Mouse (Mus musculus): ENCODE data around the gene Lpin1. TPM values are rescaled to one million over a fixed set of nuclear protein-coding genes. Genes with fewer than 3 reads are reported as not detected.

Gene Lpin1
- polyA plus RNA-seq, 1 experiment = 15.7 TPM

DNA sequence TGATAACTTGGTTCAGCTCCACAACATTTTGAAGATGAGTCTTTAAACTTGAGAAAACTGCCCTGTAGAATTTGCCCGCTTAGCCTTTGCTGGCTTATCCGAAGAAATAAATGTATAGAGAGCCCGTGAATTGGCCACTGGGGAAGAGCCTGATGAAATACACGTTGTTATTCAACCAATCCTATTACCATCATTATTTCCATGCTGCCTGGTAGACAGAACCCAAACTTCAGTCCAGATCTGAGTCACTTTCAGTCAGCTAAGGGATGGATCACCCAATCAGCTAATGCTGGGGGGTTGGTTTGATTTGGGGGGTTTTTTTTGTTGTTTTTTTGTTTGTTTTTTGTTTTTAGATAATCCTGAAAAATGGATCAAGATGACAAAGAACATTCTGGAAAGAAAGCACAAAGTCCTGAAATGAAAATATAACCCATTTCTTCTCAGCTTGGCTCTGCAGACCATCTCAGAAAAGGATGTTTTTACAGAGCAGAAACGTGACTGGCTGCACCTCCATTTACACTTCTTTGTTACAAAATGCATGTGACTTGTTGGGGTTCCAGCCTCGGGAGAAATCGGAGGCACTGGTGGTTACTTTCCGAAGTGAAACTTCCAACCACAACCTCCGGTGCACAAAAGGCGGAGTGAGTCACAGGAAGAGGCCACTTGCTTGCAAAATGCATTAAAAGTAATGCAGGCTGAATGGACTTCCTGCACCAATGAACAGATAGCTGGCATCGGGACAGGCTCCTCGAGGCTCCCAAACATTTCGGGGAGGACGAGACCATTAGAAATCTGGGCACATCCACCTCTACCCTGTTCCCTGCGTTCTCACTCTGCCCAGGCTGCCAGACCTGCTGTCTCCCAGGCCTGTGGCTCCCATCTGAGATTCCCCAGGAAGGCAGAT is 78.6 kb downstream of the Lpin1 start:
- no peak for TF ChIP-seq GATA1 (IDR thresholded peaks at IDR 0.05; ENCODE audit: low read length)

DNA sequence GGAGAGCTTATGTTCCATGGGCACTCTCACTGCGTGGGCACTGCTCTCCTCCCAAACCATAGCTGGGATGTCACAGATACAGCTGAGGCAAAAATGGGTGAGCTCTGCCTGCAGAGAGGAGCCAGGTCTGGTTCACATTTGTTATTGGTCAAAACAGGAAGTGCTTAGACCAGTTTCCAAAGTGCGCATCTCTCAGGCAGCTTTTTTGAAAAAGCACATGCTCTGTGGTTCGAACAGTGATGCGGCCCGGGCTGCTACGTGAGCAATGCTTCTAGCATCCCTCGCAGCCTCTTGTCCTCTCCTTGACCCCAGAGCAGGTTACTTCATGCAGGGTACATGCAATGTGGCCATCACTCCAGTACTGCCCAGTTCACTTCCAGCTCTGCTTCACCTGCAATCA is 82.1 kb downstream of the Lpin1 start:
- TF ChIP-seq GATA1 (IDR thresholded peaks at IDR 0.05; ENCODE audit: low read length) = no peak

DNA sequence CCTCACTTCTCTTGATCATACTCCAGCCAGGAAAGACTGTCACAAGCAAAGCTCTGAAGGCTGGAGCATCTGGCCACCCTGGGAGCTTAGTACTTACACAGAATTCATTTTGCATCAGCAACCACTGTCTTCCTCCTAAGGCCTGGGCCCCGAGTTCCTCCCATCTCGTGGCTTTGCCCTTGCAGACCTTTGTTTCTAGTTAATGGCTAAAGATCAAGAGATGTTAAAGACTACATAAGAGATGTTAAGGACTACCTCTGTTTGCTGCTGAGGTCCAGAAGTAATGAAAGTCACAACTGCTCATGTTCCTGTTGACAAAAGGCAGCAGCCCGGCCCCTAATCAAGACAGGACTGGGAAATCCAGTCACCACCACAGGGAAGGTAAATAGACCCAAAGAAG is 82.8 kb downstream of the Lpin1 start:
- TF ChIP-seq GATA1 (IDR thresholded peaks at IDR 0.05; ENCODE audit: low read length) = no peak

DNA sequence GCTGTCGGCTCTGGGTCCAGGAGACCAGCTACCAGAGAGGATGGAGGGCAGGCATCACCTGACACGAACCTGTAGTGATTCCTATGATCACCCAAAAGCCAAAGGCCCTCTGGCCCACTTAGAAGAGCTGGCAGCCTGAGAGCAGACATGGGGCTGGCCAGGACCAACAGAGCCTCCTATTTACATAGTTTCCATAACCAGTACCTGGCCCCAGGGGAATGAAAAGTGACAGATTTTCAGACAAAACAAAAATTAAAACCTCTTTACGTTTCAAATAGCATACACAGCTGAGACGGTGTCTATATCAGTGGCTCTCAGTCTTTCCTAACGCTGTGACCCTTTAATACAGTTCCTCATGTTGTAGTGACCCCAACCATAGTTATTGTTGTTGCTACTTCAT is 83.9 kb downstream of the Lpin1 start:
- no peak for TF ChIP-seq GATA1 (IDR thresholded peaks at IDR 0.05; ENCODE audit: low read length)

DNA sequence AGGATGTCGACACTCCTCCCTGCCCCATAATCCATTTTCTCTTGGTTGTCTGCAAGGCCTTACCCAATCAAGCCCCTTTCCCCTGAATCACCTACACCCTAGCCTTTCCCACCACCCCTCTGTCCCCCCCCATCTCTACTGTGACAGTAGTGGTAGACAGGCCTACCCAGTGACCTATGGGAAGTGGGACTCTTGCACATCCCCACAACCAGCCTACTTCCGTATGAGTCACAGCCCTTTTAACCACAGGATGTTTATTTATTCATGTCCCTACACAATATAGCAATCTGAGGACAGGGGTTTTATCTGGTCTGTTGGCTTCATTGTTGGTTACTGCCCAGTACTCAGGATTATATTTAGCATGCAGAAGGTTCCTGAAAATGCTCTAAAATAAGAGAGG is 84.6 kb downstream of the Lpin1 start:
- no peak for TF ChIP-seq GATA1 (IDR thresholded peaks at IDR 0.05; ENCODE audit: low read length)

DNA sequence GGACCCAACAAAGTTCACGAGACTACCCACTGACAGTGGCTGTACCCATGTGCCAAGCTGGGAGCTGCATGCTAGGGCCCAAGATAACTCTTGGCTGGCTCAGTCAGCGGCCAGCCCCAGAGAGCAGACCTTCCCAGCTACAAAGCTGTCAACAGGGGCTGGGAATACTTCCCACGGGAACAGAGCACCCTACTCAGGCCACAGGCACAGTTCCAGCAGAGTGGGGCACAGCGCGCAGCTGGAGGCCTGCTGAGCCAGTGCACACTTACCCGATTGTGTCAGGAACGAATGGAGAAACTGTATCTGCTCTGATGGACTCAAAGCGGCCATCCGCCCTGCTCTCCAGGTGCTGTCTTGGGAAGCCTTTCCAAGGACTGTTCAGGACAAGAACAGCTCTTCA is 95.6 kb downstream of the Lpin1 start:
- no peak for TF ChIP-seq GATA1 (IDR thresholded peaks at IDR 0.05; ENCODE audit: low read length)

- TF ChIP-seq GATA1 (IDR thresholded peaks at IDR 0.05; ENCODE audit: low read length) = no peak
These were observed 97.8 kb downstream of the Lpin1 start for GRCm38 (mm10) chr12:16512991-16513390.

- TF ChIP-seq GATA1 (IDR thresholded peaks at IDR 0.05; ENCODE audit: low read length) = no peak
These were observed 101.5 kb downstream of the Lpin1 start for GRCm38 (mm10) chr12:16509122-16509752.

DNA sequence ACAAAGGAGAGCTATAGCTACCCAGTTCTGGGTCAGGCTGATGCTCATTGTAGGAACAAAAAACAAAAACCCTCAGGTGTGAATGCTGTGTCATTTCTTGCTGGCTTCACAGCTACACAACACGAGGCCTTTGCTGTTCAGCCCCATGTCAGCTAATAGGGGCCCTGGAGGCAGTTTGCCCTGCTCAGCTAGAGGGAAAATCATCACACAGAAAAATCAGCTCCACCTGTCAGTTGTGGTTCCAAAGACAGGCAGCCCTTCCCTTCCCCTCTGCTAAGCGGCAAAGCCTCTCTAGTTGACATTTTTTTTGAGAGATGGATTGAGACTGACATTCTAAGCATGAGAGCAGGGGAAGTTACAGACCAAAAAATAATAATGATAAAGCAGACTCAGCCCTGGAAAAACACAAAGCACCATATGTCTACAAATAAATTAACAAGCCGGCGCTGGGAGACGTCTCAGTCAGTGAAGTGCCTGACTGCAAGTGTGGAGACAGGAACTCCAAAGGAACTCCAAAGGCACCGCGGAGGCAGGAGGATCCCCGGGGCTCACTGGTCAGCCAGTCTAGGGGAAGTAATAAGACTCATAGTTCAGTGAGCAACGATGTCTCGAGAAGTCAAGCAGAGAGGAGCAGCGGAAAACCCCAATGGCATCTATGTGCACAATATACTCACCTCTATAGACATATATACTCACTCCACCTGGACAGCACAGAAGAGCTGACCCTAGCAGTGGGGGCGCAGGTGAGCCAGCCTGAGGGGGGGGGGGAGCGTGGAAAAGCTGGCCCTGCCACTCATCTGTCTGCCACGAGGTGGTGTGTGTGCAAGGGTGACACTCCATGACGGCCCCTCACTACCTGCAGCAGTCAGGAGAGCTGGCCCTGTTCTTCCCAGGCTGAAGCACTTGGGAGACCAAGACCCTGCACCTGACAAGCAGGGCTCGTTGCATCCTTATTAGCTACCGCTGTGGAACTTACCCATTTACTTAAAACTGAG is 103.7 kb downstream of the Lpin1 start:
- TF ChIP-seq GATA1 (IDR thresholded peaks at IDR 0.05; ENCODE audit: low read length) = no peak

- TF ChIP-seq GATA1 (IDR thresholded peaks at IDR 0.05; ENCODE audit: low read length) = no peak
These were observed 106.5 kb downstream of the Lpin1 start for GRCm38 (mm10) chr12:16504244-16504643.

GRCm38 (mm10) chr12:16497960-16498359 is 112.8 kb downstream of the Lpin1 start:
- no peak for TF ChIP-seq GATA1 (IDR thresholded peaks at IDR 0.05; ENCODE audit: low read length)

GRCm38 (mm10) chr12:16492713-16493112 is 118.1 kb downstream of the Lpin1 start:
- TF ChIP-seq GATA1 (IDR thresholded peaks at IDR 0.05; ENCODE audit: low read length) = no peak

- no peak for TF ChIP-seq GATA1 (IDR thresholded peaks at IDR 0.05; ENCODE audit: low read length)
These were observed 121.9 kb downstream of the Lpin1 start for GRCm38 (mm10) chr12:16488899-16489298.

DNA sequence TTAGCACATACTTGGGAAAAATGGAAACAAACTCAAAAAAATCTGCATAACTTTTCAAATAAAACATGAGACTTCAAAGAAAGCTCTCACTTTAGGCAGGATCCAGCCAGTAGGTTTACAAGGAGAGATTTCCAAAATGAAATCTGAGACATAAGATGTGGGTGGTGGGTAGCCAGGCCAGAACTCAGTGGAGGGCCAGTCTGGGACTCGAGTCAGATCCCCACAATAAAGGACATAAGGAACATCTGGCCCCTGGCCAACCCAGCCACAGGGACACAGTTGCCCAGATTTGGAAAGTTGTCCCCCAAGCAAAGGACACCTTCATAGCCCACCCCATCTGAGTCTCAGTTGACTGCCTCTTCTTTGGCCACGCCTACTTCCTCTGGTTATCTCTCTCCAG is 123.3 kb downstream of the Lpin1 start:
- no peak for TF ChIP-seq GATA1 (IDR thresholded peaks at IDR 0.05; ENCODE audit: low read length)

Other genes with a start within 250 kb of the Lpin1 start
- gene Ntsr2, start 42.4 kb upstream of the Lpin1 start, polyA plus RNA-seq (2012) = not detected in 2 replicates
- gene Greb1, start 189.9 kb upstream of the Lpin1 start, polyA plus RNA-seq (2012) = not detected in 2 replicates
- 8.7 and 12.5 TPM in 2 replicates for gene E2f6, start 200.0 kb upstream of the Lpin1 start, polyA plus RNA-seq (2012)

Data from G1E-ER4 (cell line).